Mouse (Mus musculus) embryonic fibroblast, embryonic 13.5 days (primary cell): Measurements from ENCODE around the gene Gjb1.

Experiments used
- CTCF ChIP-seq: IDR thresholded peaks from 2 replicates; pipeline ENCODE4 v1.5.1; 2011; ENCODE audit warnings: mild to moderate bottlenecking, control low read depth, low read length, moderate library complexity, borderline replicate concordance; ENCODE audit not compliant: insufficient read depth
- POLR2A ChIP-seq: IDR thresholded peaks from 2 replicates; pipeline ENCODE4 v1.6.1; 2011; ENCODE audit warnings: low read depth, mild to moderate bottlenecking, control low read depth, low read length, moderate library complexity

DNA sequence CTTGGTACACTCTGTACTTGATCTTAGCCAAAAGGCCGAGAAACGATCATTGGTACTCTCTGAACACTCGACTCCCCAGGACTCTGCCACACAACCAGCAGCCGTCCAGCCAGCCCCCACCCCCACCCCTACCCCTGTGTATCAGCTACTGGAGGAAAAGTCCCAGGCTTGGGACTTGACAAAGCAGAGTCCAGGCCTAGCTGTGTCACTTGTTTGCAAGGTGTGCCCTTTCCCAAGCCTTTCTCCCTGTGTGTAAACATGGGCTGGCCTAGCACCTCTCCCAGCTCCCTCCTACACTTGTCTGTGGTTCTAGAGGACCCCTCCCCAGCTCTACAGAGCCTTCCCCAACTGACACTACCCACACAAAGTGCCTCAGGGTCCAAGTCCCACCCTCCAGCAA lies 10.0 kb downstream of the Gjb1 start:
- TF ChIP-seq POLR2A (no peak), CTCF (no peak)
